Mouse (Mus musculus) kidney, adult 11 months (tissue): ENCODE measurements at regions not wholly inside any gene's neighbourhood (a gene's known extent, or its start where the extent isn't known, plus 50 kb on each side); places are given as distances from the start of the nearest gene placed in this dataset.

ENCODE experiments used
- DNase-seq: peaks from one replicate; pipeline ENCODE4 v3.0.0; 2022

DNA sequence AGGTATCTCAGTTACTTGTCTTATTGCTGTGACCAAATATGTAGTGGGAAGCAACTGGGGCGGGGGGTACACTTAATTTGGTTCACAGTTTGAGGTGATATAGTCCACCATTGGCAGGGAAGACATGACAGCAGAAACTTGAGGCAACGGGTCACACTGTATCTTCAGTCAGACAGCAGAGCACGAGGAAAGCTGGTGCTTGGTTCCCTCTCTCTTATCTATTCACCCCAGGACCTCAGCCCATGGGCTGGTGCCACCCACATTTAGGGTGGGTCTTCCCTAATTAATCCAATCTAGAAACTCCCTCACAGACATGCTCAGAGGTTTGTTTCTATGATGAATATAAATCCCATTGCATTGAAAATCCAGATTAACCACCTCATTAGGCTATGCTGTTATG lies 56.5 kb downstream of the Otud1 start:
- no peak for DNase-seq

DNA sequence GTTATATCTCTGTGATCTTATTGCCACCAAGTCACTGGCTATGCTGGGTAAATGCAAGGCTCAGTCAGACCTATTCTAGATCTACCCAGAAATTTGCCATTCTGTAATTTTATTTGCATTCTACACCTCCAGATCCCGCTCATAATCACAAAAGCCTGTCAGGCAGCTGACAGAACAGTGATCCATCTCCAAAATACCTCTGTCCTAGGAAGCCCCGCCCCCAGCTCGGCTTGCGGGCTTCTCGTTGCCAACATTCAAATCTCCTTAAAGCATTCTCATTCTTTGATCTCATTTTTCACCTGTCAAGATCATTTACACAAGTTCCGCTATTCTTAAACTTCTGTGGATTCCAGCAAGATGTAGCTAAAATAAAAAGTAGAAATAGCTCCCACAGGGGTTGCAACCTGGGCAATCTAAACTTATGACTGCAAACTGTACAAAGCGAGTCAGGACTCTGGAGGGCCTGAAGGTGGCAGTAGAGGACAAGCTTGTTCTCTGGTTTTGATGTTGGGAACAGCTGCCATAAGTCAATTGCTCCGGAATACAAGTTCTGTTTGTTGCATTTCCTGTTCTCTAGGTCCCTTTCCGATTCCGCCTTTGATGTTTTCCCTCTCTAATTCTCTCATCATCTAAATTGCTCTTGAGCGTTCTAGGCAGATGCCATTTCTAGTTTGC lies 58.1 kb downstream of the Otud1 start:
- peak; percentile 52 for DNase-seq

DNA sequence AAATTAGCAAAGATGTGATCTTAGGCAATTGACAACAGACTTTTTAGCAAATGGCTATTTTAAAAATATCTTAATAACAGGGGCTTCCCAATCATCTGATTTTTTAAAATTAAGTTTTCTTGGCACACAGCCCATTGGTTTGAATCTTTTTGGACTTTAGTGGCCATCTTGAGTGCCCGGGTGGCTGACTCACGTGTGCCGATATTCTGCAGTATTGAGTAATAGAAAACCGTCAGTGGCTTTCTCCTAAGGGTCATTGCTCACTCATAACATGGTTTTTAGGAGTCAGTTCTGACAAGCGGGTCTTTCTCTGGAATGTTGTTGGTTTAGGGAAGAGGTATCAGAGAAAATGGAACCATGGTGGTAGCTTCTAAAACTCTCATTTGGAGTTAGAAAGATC lies 58.8 kb downstream of the Otud1 start:
- DNase-seq: no peak

DNA sequence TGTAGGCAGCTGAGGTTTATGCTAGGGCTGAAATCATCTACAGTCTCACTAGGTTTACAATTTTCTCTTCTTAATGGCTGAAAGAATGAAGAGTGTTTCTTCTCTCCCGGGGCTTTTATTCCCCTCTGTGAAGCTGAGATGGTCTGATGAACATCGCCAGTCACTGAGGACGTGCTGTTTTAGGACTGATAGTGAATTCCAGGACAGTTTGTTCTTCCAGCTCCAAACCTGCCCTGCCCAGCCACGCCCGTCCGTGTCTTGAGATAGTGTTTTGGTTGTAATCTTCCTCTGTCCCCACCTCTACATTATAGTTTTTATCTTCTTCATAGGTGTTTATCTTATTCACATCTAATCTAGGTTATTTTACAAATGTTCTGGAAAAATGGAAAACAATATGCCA lies 68.5 kb downstream of the Otud1 start:
- no peak for DNase-seq

DNA sequence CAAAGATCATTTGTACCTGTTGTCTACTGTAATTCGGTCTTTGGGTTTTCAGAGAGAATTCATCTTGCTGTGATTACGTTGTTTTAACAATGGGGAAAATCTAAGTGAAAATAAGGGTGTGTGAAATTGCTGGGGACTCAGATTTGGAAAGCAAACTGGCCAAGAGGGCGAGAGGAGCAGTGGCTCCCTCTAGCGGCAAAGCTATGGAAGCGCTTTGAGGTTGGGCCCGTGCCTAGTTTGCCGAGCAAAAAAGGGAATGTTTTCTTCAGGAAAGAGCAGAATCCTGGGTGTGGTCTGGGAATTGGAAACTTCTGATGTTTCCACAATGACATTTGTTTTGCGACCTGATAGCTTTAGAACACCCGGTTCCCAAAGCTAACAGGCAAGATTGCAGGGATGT lies 69.4 kb downstream of the Otud1 start:
- peak; percentile 14 for DNase-seq

DNA sequence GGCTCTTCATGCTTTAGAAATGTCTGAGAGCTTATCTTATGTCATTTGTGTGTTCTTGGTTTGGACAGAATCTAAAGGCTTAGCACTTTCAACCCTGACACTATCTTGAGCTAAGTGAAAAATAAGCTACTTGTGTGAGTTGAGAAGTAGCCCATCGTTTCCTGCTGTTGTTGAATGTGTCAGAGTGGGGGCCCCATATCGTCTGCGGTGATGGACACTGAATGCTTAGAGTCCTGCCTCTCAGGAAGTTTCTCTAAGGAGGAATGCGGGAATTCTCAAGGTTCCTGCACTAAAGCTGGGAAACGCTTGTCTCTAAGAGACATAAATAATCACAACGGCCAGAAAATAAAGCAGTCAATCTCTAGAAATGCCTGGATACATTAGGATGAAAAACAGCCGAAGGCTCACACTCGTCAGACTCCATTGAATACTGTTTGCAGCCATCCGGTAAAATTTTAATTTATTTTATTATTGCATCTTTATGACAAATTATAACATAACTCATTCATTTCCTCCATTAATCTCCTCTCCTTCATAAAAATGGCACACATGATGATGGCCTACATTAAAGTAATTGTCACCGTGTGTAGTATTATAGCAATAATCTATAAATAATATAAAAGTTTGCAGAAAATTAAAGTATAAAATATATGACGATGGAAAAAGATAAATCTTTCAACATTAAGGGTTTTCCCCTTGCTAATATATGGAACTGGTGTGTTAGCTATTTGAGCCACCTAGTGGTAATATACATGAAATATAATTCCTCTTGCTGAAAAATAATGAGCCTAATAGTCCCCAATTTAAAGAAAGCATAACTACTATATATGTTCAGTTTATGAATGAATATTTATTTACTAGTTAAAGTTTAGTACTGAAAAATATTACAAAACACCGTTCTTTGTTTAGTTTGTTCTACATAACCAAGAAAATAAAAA lies 75.6 kb downstream of the Otud1 start:
- no peak for DNase-seq

DNA sequence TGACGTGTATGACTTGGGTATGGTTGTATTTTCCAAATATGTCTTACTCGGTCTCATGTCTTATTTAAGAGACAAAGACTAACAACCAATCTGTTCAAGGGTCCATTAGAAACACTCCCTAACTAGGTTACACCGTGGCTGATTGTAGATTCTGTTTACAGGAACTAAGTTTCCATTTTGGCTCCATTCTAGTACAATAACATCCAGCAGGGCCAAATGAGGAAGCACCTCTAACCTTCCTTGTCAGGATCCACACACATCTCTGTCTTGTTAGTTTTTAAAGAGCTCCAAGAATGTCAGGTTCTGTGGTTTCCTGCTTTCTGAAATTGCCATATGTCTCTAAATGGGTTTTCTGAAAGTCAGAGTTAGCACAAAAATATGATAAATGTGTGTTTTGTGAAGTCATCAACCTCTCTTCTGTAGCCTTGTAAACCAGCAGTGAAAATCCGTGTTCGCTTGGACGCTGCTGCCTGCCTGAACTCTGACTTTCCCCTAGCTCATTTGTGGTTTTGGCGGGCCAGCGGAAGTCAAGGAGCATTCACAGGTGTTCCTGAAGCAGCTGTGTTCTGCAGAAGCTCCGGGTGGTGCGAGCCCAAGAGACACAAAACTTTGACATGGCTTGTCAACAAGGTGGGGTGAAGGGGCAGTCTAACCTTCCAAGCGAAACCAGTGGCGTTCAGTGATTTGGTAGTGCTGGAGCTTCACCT lies 76.8 kb downstream of the Otud1 start:
- no peak for DNase-seq

DNA sequence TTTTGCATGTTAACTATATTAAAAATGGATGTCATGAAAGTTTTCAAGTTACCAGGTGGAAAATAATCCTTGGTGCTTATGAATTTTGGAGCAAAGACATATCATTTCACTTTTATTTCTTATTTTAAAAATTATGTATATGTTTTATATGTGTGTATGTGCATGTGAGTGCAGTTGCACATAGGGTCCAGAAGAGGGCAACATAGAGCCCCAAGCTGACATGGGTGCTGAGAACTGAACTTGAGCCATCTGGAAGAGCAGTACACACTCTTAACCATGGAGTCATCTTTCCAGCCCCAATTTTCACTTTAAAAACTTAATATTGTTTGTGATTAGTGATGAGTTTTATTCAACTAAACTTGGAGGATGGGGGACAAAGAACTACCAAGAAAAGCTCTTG lies 84.0 kb downstream of the Otud1 start:
- no peak for DNase-seq

DNA sequence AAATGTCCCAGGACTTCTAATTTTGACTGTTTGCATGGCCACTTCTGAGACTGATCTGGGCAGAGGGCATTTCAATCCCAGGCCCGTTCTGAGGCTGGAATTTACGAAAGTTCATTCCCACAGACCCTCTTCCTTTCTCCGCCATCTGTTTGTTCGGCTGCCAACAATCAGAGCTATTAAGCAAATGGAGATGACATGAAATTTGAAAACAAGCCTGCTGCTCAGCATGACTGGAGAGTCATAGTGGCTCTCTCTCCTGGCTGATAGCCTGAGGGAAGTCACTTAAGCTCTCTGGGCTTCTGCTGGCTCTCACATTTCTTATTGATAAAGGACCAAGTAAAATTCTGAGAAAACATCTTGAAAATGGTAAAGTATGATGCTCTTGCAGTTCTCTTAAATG lies 85.9 kb downstream of the Otud1 start:
- no peak for DNase-seq

DNA sequence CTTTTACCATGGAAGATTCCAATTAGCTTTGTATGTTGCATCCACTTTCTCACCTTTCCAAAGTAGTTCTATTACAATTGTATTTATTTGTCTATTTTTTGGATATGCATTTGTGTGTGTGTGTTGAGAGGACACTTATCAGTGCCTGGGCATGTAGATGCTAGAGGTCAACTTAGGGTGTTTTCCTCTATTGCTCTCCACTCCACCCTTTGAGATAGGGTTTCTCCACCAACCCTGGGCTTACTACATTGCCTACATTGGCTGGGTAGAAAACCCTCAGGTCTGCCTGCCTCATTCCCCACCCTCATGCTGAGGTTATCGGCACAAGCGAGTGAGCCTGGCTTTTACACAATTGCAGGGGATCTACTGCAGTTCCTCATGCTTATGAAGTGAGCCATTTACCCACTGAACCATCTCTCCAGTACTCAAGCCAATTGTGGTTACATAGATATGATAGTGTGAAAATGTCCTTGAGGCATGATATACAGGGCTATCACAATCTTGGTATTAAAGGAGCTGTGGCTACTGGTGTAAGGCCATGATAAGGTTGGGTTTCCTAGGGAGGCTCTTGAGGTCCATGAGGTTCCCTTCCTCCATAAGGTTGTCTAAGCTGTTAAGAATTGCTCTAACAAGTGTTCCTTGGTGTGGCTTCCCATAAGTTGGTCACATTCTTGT lies 87.6 kb downstream of the Otud1 start:
- DNase-seq: no peak

DNA sequence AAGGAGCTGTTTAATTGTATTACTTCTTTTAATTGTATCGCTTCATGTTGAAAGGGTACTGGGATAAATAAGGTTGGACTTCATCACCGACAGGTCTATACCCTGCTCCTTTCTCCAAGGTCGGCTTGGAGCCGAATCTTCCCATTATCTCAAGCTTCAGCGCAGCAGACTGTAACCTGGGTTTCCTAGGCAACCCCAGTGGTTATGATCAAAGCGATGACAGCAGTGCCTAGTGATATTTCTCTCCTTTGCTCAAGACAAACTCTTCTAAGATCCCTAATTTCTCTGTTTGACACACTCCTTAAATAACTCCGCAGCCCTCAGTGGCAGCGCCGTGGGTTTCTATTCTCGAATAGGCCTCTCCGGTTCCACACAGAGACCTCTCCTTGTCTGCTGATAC lies 95.2 kb downstream of the Otud1 start:
- DNase-seq: no peak

DNA sequence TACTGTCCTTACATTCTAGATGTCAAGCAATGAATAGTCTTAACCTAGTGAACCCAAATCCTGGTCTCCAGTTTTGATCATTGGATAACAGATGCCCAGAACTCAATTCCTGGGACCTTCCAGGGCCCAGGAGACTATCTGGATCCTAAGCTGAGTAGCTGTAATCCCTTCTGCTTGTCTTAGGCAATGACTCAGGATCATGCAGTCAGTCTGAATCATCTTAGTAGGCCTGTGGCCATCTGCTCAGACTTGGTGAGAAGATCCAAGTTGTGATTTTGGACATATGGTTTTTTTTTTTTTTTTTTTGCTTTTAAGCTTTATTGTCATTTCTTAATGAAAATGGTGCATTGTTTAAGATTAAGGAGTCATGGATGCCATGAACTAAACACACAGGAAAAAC lies 95.9 kb downstream of the Otud1 start:
- no peak for DNase-seq

DNA sequence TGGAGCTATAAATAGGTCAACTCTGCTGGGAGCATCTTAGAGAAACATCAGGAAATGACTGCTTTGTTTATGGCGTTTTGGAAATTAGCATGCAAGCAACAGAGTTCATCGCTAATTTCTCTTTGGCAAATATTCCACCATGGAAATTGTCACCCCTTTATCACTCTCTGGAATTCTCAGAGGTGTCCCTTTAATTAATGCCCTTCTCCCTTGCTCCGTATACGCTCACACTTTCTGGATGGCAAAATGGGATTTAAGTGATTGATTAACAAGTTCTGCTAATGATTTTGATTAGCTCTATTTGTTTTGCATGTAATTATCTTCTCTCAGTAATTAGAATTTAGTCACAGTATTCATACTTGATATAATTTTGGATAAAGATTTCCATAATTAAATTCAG lies 100.4 kb downstream of the Otud1 start:
- no peak for DNase-seq

DNA sequence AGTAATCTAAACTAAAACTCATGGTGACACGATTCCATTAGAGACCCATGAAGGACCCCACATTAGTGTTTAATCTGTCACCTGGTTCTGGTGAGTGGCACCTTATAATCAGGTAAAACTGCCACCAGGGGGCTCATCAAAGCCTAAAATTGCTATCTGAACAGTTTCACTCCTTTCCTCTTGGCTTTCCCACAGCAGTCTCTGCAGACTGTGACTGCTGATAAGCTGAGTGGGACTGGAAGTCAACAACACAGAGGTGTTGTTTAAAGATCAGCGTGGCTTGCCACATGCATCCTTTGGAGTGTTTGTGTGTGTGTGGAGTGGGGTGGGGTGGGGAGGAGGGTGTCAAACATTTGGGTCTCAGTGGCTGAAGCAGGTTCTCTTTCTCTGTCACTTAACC lies 101.6 kb downstream of the Otud1 start:
- DNase-seq: no peak

DNA sequence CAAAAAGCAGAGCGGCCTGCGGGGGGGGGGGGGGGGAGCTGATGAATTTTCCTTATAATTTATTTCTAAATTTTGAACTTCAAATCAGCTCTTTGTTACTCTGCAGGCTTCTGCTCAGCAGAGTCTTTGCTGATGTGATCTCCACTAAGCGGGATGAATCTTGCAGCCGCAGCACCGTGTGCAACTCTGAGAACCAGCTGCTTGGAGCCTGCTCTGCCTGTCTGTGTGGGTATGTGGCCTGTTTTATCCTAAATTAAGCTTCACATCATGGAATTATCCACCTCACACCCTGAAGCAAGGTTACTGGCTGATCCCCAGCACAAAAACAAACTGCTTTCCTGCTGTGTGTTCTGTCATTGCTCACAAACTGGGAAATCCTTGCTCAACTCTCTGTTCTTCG lies 102.0 kb downstream of the Otud1 start:
- no peak for DNase-seq

DNA sequence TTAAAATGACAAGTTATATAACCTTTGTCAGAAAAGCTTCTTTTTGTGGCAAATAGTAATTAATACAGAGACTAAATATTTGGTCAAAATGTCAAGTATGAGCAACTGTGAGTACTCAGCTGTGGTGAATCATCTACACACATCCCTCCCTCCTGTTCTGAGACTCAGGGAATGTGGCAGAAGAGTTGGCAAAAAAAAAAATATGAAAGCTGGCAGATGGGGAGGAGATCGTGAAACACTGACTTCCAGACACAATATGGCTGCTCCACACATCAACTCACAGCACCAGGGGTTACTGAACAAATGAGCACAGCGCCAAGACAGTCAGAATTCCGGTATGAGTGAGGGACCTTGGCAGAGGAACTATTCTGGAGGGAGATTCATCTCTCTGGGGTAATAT lies 105.4 kb downstream of the Otud1 start:
- DNase-seq: no peak

DNA sequence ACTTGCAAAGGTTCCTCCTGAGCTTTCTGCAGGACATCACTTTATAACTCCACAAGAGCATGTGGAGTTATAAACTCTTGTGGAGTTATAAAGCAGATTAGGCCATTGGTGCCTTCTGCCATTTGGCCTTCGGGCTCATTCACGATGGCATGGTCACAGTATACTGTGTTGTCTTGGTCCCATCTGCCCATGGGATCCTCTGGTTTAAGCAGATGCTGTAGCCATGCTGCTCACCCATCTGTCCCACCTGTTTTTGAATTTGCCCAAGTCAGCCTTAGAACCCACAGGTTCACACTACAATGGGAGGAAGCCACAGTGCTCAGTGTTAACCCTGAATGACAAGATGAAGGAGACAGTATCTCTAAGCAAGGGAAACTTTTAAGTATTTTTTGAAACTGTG lies 124.7 kb upstream of the Etl4 start:
- DNase-seq: no peak

DNA sequence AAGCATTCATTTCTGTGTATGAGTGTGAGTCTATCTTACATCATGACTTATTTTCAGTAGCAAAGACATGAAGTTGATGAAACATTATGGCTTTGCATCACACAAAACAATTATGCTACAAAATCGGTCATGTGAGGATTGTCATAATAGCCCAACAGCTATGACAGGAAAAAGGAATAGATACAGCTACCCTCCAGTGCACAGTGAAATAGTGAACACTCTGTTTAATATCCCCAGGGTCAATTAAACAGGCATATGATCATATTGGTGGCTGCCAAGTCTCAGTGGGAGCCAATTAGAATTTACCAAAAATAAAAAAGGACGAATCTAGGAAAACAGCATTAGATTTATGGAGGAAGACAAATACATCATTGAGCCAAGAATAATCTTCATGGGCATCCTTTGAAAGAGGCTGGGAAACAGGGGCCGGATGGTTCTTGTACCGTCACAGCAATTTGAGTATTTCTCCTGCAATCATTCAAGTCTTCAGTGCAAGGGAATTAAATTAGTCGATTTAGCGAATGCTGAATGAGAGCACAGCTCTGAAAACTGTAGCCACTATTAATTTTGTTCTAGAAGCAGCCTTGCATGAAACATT lies 123.8 kb upstream of the Etl4 start:
- DNase-seq: no peak

DNA sequence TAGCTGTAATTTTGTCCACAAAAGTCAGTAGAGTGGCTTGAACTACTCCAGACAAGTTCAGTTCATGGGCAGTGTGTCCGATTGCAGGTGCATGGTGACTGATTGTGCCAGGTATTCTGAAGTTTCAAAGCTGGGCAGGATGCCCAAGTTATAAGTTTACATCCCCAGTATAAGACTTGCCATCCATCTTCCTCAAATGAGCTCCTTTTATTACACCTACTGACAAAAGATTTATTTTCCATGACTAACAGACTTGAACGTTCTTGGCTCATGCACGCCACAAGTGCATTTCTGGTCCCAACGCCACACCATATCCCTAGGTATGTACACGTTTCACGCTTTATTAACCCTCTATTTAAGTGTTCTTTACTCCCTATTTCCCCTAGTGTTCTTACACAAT lies 117.4 kb upstream of the Etl4 start:
- DNase-seq: no peak

DNA sequence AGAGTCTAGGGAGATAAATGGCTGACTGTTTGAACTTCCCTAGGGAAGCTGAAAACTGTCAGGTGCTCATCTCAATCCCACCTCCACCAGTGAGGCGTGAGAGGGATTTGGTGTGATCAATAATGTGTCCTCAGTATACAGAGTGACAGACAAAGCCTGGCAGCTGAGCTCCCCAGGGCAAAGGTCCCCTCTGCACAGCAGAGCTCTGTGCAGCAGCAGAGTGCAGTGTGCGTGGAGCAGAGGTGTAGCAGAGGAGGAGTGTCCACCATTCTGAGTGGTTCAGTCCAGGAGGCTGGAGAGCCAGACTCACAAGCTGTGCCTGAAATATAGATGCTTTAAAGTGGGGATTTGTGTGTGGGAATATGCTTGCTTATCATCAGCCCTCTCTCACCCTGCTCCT lies 112.8 kb upstream of the Etl4 start:
- no peak for DNase-seq
